Mouse (Mus musculus) small intestine, adult 2 months (tissue): ENCODE results near the gene Slc38a6.

Experiments
- CTCF ChIP-seq: fragments of 200-500 bp; IDR thresholded peaks from 2 replicates; pipeline ENCODE4 v1.5.1; 2012; ENCODE audit warnings: low read depth, mild to moderate bottlenecking, control low read depth, inconsistent platforms, low read length, moderate library complexity, mixed read lengths; ENCODE audit not compliant: insufficient replicate concordance, insufficient read length; ENCODE audit errors: extremely low read depth
- POLR2A ChIP-seq: fragments of 200-500 bp; IDR thresholded peaks from 2 replicates; pipeline ENCODE4 v1.6.1; 2012; ENCODE audit warnings: low read depth, mild to moderate bottlenecking, control low read depth, inconsistent platforms, low read length, moderate library complexity

- TF ChIP-seq CTCF (no peak), POLR2A (no peak)
These were observed 60.6 kb downstream of the Slc38a6 start for GRCm38 (mm10) chr12:73347202-73347601.
